Mouse (Mus musculus) regulatory T cell (primary cell): ENCODE measurements around the gene Ccdc24.

Source experiments
- in situ Hi-C: fragments of 300-600 bp; cut with MboI, MseI; formaldehyde crosslinking; loops from one replicate; pipeline ENCODE4 v1.15.1; 2025; ENCODE audit warnings: high pct_unique_total_duplicates

Ccdc24 gene

DNA sequence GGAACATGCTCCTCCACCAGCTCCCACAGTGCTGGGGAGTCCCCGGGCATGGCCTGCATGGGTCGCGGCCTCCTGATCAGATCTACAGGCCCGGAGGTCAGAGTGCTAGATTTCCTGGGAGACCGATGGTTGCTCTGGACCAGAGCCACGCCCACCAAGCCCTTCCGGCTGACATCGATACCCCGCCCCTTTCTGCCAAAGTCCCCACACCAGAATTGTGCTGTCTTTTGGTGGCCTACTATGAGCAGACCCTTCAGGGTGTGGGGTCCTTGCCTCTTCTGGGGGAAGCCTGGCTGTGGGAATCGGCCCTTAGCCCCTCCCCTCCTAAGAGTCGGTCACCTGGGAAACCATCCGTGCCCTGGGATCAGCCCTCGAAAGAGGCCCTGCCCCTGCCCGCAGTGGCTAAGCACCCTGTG lies at the start of gene Ccdc24:
Gene Ccdc24 (minus strand): TSS at position 87 of the 416 bp plus-strand sequence.
- in situ Hi-C loops, result no loop called here

- in situ Hi-C loops, result no loop called here
Measured at GRCm38 (mm10) chr4:117921358-117921757, 49.0 kb upstream of the Ccdc24 start.

DNA sequence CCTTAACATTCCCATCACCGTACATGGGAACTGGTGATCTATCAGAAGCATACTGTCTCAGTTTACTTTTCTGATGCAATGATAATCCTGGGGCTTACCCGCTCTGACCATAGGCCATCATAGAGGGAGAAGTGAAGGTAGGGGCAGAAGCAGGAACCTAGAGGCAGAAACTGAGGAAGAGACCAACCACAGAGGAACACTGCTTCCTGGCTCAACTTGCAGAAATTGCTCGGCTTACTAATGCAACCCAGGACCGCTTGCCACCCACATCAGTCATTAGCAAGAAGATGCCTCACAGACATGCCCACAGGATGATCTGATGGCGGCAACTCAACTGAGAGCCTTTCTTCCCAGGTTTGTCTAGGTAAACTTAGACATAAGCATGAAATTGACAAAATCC lies 46.4 kb upstream of the Ccdc24 start:
- in situ Hi-C loops, result no loop called here

GRCm38 (mm10) chr4:117918261-117918660 lies 45.9 kb upstream of the Ccdc24 start:
- in situ Hi-C loops, result no loop called here

DNA sequence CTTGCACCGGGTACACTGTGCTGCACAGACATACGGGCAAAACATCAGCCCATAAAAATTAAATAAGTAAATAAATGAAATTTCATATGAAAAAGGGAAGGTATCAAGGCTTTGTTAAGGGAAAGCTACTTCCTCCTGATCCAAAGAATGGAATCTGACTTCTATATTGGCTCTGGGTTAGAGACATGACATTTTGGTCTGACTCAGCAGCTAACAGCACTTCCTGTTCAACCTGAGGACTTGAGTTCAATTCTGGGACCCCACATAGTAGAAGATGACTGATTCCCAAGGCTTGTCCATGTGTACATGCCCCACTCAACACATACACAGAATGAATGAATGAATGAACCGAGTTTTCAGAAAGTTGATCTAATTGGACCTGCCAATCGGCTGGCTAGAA lies 45.5 kb upstream of the Ccdc24 start:
- in situ Hi-C loops, result no loop called here

- in situ Hi-C loops, result no loop called here
Measured at GRCm38 (mm10) chr4:117917402-117917801, 45.0 kb upstream of the Ccdc24 start.

GRCm38 (mm10) chr4:117916386-117916785 lies 44.0 kb upstream of the Ccdc24 start:
- in situ Hi-C loops, result no loop called here

DNA sequence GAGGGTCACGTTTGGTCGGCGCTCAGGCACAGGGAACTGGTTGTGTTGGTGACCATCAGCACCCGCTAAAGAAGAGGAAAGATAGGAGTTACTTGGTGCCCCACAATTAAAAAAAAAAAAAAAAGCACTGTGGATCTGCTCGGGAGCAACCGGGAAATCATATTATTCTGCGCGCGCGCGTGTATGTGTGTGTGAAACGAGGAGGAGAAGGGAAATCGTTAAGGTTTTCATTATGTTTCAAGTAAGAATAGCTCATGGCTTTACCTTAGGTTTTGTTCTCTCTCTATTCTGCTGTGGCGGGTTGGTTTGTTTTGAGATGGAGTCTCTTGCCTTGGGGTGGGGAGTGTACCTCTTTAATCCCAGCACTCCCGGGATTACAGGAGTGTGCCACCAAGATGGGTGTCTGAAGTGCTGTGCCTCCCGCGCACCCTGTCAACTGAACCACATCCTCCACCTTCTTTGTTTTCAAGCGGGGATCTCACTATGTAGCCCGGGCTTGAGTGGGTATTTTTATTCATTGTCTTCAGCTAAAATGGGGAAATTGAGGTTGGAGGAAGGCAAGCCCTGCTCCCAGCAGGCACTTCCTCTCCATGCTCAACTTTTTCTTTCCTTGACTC lies 43.2 kb upstream of the Ccdc24 start:
- in situ Hi-C loops, result no loop called here

DNA sequence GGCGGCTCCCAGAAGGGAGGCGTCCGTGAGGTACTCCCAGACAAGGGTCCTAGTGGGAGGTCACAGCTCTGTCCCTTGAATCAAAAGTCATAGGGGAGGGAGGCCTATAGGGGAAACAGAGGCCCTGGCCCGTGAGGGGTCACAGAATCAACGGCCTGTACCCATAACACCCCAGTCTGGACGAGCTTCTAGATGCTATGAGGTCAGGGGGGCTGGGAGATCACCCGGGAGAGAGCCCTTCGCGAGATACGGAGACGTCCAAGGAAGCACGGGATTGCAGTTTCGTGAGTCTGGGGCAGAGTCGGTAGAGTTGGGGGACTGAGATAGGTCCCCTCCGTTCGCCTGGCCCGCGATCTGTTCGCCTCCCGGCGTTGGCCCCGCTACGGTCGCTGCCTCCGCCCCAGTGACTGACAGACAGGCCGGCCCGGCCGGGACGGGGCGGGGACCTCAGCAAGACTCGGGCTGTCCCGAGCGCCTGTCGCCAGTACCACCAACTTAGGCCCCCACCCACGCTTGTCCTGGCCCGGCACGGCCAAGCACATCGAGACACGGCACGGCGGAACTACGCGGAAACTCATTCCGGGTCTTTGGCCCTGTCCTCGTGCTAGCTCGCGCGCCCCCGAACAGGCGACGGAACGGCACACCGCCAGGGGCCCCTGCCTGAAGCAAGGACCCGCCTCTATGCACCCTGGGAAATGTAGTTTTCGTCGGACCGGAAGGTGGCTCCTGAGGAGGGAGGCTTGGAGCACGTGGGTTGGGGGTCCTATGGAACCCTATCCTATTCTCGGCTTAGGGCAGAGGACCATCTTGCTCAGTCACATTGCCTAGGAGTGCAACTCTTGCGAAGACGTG lies 42.5 kb upstream of the Ccdc24 start, which contains the start of gene Ipo13:
Gene Ipo13 (minus strand): TSS at position 409 of the 852 bp plus-strand sequence.
- in situ Hi-C loops, result no loop called here

- in situ Hi-C loops, result no loop called here
Measured at GRCm38 (mm10) chr4:117914031-117914430, 41.7 kb upstream of the Ccdc24 start.

GRCm38 (mm10) chr4:117913421-117913820 lies 41.1 kb upstream of the Ccdc24 start:
- in situ Hi-C loops, result no loop called here

DNA sequence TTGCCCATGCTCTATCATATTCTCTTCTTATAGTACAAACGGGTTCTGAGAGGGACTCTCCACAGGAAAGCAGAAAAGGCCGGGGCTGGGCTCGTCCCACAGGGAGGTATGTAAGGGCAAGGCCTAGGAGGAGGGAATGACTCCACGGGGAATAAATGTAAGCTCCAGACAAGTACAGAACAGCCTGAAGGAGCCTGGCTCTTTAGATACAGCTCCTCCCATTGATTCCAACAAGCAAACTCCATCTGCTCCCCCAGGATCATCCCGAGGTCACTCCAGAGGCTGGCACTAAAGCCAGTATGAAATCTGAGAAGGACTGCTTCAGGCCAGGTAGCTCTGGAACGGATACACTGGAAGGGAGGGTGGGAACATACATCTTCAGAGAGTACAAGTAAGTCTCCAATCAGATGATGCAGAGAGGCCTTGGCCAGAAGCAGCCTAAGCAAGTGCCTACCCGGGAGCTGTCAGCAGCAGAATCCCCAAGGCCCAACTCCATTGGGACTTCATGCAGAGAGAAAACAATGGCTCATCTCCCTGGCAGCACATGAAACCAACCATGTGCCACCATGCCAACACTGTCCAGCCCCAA lies 40.4 kb upstream of the Ccdc24 start:
- in situ Hi-C loops, result no loop called here

DNA sequence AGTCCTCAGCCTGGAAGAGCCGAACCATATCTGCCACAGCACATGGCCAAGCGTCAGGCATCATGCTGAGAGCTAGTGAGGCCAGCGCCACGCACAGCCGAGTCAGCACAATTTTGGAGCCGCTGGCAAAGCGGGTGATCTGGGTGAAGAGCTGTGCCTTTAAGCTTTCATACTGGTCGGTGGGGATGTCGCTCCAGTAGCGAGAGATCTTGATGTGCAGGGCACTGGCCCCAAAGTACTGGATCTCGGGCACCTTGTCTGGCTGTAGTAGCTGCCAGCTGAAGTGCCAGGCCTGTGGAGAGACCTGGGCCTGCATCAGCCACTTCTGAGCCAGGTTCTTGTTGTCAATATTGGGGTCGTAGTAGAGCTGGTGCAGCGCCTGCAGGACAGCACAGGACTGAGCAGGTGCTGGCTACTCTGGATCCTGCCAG lies 39.8 kb upstream of the Ccdc24 start:
- in situ Hi-C loops, result no loop called here

DNA sequence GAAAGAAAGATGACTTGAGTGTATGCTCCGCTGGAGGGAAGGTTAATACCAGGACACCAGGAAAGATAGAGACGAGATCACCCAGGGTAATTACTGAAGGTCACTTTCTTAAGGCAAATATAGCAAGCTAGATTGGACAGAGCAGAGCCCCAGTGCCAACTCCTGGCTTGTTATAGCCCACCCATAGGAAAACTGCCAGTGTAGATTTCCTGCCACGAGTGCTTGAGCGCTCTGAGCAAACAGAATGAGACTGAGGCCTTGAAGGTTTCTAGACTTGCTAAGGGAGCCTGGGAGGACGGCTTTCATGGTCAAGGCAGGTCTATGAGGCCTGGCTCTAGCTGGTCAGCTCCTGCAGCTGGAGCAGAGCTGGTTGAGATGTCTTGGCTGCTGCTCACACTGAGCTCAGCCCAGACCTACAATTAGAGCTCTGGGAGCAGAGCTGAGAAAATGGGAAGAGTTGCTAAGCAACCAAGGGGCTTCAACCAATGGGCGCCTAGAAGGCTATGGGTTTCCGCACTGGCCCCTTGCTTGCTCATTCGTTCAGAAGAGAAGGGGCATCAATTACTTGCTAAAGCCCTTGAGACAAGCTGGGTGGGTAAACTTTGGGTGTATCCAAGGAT lies 36.6 kb upstream of the Ccdc24 start:
- in situ Hi-C loops, result no loop called here

DNA sequence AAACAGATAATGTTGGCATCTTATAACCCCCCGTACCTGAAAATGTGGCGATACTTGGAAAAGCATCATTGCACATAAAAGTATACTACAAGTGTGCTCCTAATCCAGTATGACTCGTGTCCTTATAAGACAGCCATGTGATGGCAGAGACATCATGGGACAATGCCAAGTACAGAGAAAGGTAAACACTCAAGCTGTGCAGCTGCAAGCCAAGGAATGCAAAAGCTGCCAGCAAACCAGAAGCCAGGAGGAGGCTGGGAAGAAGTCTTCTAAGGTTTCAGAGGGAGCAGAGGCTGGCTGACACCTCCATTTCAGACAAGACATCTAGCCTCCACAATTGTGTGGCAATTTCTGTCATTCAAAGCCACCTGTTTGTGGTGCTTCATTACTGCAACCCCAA lies 33.8 kb upstream of the Ccdc24 start:
- in situ Hi-C loops, result no loop called here

DNA sequence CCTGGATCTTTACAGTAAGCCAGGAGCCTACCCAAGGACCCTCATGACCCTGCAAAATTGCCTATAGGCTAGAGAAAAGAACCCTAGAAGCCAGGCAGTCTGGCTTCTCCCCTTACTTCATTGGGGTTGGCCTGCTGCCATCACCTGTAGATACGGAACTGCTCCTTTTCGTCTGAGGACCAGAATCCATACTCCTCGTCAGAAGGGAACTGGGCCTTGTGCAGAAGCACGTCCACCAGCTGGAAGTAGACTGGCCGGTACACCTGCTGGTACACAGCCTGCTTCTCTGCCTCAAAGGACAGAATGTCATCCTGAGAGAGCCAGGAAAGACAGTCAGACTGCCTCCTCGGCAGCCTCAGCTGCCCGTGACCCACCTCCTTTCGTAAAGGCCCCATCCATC lies 32.4 kb upstream of the Ccdc24 start:
- in situ Hi-C loops, result no loop called here

GRCm38 (mm10) chr4:117904094-117904493 lies 31.7 kb upstream of the Ccdc24 start:
- in situ Hi-C loops, result no loop called here

DNA sequence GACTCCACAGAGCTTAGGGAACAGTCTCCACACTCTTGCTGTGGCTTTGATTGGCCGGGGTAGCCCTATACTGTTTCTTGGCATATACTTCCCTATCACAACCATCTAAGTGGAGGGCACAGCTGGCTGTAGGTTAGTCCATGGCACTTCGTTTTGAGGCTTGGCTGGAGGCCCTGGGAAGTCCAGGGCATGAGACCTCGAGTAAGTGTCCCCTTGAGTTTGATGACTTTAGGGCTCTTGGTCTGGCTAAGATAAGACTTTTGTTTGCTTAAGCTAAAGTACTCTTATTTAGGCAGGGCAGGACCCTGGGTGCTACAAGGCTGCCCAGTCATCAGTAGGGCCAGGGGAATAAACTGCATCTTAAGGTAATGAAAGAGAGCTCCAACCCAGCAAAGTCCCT lies 25.8 kb upstream of the Ccdc24 start:
- in situ Hi-C loops, result loop anchor here (5.0 kb wide), 1 partner anchor 729 kb away; no protein-coding TSS in a partner anchor

DNA sequence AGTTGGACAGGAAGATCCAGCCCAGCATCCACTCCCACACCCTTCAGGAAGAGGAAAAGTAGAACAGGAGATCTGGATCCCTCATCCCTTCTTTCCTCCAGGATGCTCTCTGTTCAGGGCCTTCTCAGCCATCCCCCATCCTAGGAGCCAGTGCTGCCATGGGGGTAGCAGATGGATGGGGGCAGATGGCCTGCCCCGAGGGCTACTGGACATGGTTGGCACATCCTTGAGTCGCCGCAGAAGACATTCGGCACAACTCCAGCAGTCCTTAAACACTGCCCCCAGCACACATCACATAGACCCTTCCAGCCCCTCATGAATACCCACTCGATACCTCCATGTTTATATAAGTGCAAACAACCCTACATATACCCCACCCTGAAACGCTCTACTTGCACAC lies 23.7 kb upstream of the Ccdc24 start:
- in situ Hi-C loops, result loop anchor here (5.0 kb wide), 1 partner anchor 731 kb away; no protein-coding TSS in a partner anchor

GRCm38 (mm10) chr4:117895339-117895738 lies 23.0 kb upstream of the Ccdc24 start:
- in situ Hi-C loops, result loop anchor here (5.0 kb wide), 1 partner anchor 732 kb away; no protein-coding TSS in a partner anchor

- in situ Hi-C loops, result no loop called here
Measured at GRCm38 (mm10) chr4:117894601-117895000, 22.2 kb upstream of the Ccdc24 start.

DNA sequence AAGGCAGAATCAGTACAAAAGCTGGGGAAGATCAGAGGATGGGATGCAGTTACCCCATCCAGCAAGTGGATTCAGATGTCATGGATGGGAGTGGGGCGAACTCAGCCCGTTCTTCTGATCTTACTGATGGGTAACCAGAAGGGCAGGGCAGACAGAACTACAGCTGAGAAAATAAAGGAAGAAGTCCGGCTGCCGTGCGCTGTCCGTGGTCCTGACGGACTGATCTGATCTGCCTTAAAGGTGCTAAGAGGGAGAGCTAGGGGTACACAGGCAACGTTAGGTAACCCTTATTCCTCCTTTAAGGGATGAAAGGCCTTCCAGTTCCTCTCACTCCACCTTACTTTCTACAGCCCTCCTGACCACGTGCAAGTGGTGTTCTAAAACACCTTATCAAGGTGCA lies 21.0 kb upstream of the Ccdc24 start:
- in situ Hi-C loops, result no loop called here
